Mouse (Mus musculus): ENCODE measurements around the gene AC141477.1. TPM values are rescaled to one million over a fixed set of nuclear protein-coding genes. Genes with fewer than 3 reads are reported as not detected.

The AC141477.1 gene
- polyA plus RNA-seq, 1 experiment from 2014 or later = not detected

DNA sequence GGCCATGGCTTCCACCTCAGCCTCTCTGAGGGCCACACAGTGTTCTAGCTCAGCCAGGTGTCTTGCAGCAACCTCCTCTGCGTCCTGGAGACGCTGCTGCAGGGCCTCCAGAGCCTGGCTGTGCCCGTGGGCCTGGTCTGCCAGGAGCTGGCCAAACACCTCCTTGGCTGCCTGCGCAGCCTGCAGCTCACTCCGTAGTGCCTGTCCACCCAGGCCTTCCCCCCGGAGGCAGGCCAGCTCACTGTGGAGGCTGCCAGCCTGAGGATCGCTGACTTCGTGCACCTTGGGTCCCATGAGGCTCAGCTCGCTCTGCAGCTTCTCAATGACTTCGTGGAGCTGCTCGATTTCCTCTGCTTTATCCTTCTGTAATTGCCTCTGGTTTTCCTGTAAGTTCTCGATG is 47.6 kb downstream of the AC141477.1 start:
- Histone ChIP-seq H3K4me1 (replicated peaks) (no peaks in the 10 kb centered on the region), H3K9ac (no peak overlapping the region), H3K27ac (no peak overlapping the region), H3K4me2 (no peak overlapping the region), H3K4me3 (no peak overlapping the region), H3K9me3 (replicated peaks) (no peaks in the 10 kb centered on the region), H3K27me3 (no peaks in the 10 kb centered on the region), H3K36me3 (peaks cover 52% of the 10 kb centered on the region)
- ATAC-seq (replicated peaks; ENCODE audit: insufficient number of reproducible peaks, insufficient read depth, low FRiP score, low read depth) = no peak
- WGBS = 97% methylated on average over 12 of the region's 12 CpGs

DNA sequence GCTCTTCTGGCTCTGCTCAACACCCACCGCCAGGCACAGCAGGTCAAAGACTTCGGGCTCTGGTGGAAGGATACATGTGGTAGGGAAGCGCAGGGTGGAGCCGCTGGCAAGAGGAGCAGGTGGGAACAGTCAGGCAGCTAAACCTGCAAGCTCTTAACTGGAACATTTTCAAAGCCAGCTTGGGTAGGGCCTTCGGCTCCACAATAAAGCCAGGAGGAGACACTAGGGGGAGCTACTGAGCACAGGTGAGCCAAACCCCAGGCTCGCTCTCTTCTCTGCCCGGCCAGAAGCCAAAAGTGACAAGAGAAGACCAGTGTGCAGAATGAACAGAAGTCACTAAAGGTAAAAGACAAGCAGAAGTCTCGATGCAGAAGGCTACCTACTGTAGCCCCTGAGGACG is 48.5 kb downstream of the AC141477.1 start:
- no peaks in the 10 kb centered on the region for H3K9me3 ChIP-seq (replicated peaks)
- H3K4me1 ChIP-seq (replicated peaks) = no peaks in the 10 kb centered on the region
- peaks cover 52% of the 10 kb centered on the region for H3K36me3 ChIP-seq
- H3K27me3 ChIP-seq = no peaks in the 10 kb centered on the region
- no peak overlapping the region for H3K27ac ChIP-seq
- H3K4me2 ChIP-seq = no peak overlapping the region
- WGBS = 88% methylated on average over 9 of the region's 9 CpGs
- no peak overlapping the region for H3K4me3 ChIP-seq
- H3K9ac ChIP-seq = no peak overlapping the region
- ATAC-seq (replicated peaks; ENCODE audit: insufficient number of reproducible peaks, insufficient read depth, low FRiP score, low read depth) = no peak

DNA sequence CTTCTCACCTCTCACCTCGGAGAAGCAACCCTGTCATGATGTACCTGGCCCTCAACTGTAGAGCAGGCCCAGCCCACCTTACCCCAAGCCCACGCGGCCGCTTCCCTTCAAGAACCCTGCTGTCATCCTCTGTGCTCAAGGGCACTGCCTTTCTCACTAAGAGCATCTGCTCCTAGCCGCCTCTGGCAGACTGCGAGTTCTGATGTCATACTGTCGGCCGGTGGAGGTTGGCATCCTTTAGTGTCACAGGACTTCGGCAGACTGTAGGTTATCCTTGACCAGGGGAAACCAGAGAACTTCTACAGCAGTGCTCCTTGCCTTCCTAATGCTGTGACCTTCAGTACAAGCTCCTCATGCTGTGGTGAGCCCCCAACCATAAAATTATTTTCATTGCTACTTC is 49.1 kb downstream of the AC141477.1 start:
- Histone ChIP-seq H3K4me3 (no peak overlapping the region), H3K27me3 (no peaks in the 10 kb centered on the region), H3K27ac (no peak overlapping the region), H3K4me1 (replicated peaks) (no peaks in the 10 kb centered on the region), H3K9me3 (replicated peaks) (no peaks in the 10 kb centered on the region), H3K4me2 (no peak overlapping the region), H3K36me3 (peaks cover 58% of the 10 kb centered on the region), H3K9ac (no peak overlapping the region)
- no peak for ATAC-seq (replicated peaks; ENCODE audit: insufficient number of reproducible peaks, insufficient read depth, low FRiP score, low read depth)
- 93% methylated on average over 9 of the region's 9 CpGs for WGBS

Other genes starting within 250 kb of the AC141477.1 start
- 49.4 and 58.6 TPM in 2 replicates for gene Prmt2, start 202.6 kb downstream of the AC141477.1 start, polyA plus RNA-seq (2015; fragmentation: Nextera tagmentation; extraction: Ambion mirVana)
- 0.83 and 0.87 TPM in 2 replicates for gene S100b, start 186.6 kb downstream of the AC141477.1 start, polyA plus RNA-seq (2015; fragmentation: Nextera tagmentation; extraction: Ambion mirVana)
- 8.6 and 10.3 TPM in 2 replicates for gene Dip2a, start 95.2 kb downstream of the AC141477.1 start, polyA plus RNA-seq (2015; fragmentation: Nextera tagmentation; extraction: Ambion mirVana)
- gene Pcnt, start 2.3 kb upstream of the AC141477.1 start, polyA plus RNA-seq (2015; fragmentation: Nextera tagmentation; extraction: Ambion mirVana) = 9.9 and 11.9 TPM in 2 replicates
- gene 2610028H24Rik, start 8.6 kb upstream of the AC141477.1 start, polyA plus RNA-seq (2015; fragmentation: Nextera tagmentation; extraction: Ambion mirVana) = 0.09 TPM in 1 of 2 replicates, not detected in the other
- gene Mcm3ap, start 28.5 kb upstream of the AC141477.1 start, polyA plus RNA-seq (2015; fragmentation: Nextera tagmentation; extraction: Ambion mirVana) = 30.3 and 37.6 TPM in 2 replicates
- 4.5 and 5.1 TPM in 2 replicates for gene Ybey, start 28.7 kb upstream of the AC141477.1 start, polyA plus RNA-seq (2015; fragmentation: Nextera tagmentation; extraction: Ambion mirVana)
- 8.3 and 9.6 TPM in 2 replicates for gene Lss, start 91.1 kb upstream of the AC141477.1 start, polyA plus RNA-seq (2015; fragmentation: Nextera tagmentation; extraction: Ambion mirVana)
- not detected in 2 replicates for gene Spatc1l, start 121.8 kb upstream of the AC141477.1 start, polyA plus RNA-seq (2015; fragmentation: Nextera tagmentation; extraction: Ambion mirVana)
- gene Ftcd, start 135.2 kb upstream of the AC141477.1 start, polyA plus RNA-seq (2015; fragmentation: Nextera tagmentation; extraction: Ambion mirVana) = 3.3 and 3.5 TPM in 2 replicates
- 90.2 and 125 TPM in 2 replicates for gene Col6a2, start 183.2 kb upstream of the AC141477.1 start, polyA plus RNA-seq (2015; fragmentation: Nextera tagmentation; extraction: Ambion mirVana)

Data from heart, embryonic 15.5 days (tissue).